Mouse (Mus musculus): Measurements from ENCODE around the gene Rb1.

Gene Rb1

GRCm38 (mm10) chr14:73143710-73144420 lies 181.8 kb downstream of the Rb1 start:
- no peak for DNase-seq

- DNase-seq: peak; percentile 83 to 87
Observed at GRCm38 (mm10) chr14:73142896-73143709, 182.5 kb downstream of the Rb1 start.

- DNase-seq: no peak
Observed at GRCm38 (mm10) chr14:73142421-73142895, 183.2 kb downstream of the Rb1 start.

GRCm38 (mm10) chr14:73141800-73142199 lies 183.8 kb downstream of the Rb1 start:
- DNase-seq: no peak

GRCm38 (mm10) chr14:73139866-73140265 lies 185.8 kb downstream of the Rb1 start:
- DNase-seq: no peak

- no peak for DNase-seq
Observed at GRCm38 (mm10) chr14:73138483-73138882, 187.1 kb downstream of the Rb1 start.

- no peak for DNase-seq
Observed at GRCm38 (mm10) chr14:73137234-73137633, 188.4 kb downstream of the Rb1 start.
